Comparison of ENCODE assay signal across 18 mouse cellular contexts in the genomic region with DNA sequence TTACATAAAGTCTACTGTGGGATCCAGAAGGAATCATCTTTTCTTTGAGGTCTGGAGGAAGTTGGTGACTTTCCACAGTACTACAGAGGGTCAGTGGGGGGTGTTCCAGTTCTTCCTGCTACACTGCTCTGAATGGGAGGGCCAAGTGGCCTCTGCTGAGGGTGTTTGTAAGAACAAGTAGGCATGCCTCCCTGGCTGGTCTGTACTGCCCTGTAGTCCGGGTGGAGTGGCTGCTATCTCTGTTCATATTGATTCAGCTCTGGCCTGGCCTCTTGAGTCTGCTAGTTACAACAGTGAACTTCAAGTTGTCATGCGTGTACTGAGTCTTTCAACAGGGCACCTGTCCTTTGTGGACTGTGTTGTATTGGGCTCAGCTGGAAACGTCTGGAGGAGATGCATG.
"Had no signal": no experiment of that assay in that cellular context is flagged by ENCODE, and none has a peak within 500 bp of the region (broad histone marks: within the 10 kb centered on the region; RNA-seq: fewer than 3 reads in every experiment).

No protein-coding gene starts in this region.

- ATAC-seq: liver, embryonic 12.5 days; midbrain, embryonic 16.5 days had no signal

- DNase-seq: lung, adult 18-20 months; midbrain, embryonic 14.5 days; retina, postnatal 1 day; right cerebral cortex, adult 18-20 months; right cerebral cortex, postnatal 25 days; right cerebral cortex, postnatal 4 days; spleen, adult 18-20 months; thymus, adult 2 months; thymus, postnatal 25 days; thymus, postnatal 4 days had no signal

- H3K36me3 ChIP-seq: liver, embryonic 12.5 days; midbrain, embryonic 10.5 days; midbrain, embryonic 12.5 days; neural tube, embryonic 13.5 days; neural tube, embryonic 15.5 days had no signal

- H3K4me2 ChIP-seq: liver, embryonic 12.5 days; midbrain, embryonic 12.5 days; neural tube, embryonic 13.5 days; neural tube, embryonic 15.5 days had no signal

- H3K27ac ChIP-seq: liver, embryonic 12.5 days; liver, embryonic 14.5 days; midbrain, embryonic 10.5 days; midbrain, embryonic 12.5 days; neural tube, embryonic 13.5 days; neural tube, embryonic 15.5 days had no signal

- H3K4me3 ChIP-seq: liver, embryonic 12.5 days; midbrain, embryonic 10.5 days; midbrain, embryonic 12.5 days; myocyte; neural tube, embryonic 13.5 days; neural tube, embryonic 15.5 days had no signal

- H3K27me3 ChIP-seq: liver, embryonic 12.5 days had no signal

- H3K4me1 ChIP-seq: liver, embryonic 12.5 days; midbrain, embryonic 12.5 days; neural tube, embryonic 13.5 days; neural tube, embryonic 15.5 days had no signal

- H3K9ac ChIP-seq: liver, embryonic 12.5 days; liver, embryonic 14.5 days; midbrain, embryonic 12.5 days; neural tube, embryonic 13.5 days; neural tube, embryonic 15.5 days had no signal

- H3K9me3 ChIP-seq: liver, embryonic 12.5 days; midbrain, embryonic 10.5 days; midbrain, embryonic 12.5 days; neural tube, embryonic 13.5 days; neural tube, embryonic 15.5 days had no signal
